Mouse (Mus musculus): ENCODE data around the gene Hspa1l. TPM values are rescaled to one million over a fixed set of nuclear protein-coding genes. Genes with fewer than 3 reads are reported as not detected.

Gene Hspa1l
- under 1 TPM; 0.10 to 0.73 TPM for polyA plus RNA-seq (2017; shearing (Covaris generic))

DNA sequence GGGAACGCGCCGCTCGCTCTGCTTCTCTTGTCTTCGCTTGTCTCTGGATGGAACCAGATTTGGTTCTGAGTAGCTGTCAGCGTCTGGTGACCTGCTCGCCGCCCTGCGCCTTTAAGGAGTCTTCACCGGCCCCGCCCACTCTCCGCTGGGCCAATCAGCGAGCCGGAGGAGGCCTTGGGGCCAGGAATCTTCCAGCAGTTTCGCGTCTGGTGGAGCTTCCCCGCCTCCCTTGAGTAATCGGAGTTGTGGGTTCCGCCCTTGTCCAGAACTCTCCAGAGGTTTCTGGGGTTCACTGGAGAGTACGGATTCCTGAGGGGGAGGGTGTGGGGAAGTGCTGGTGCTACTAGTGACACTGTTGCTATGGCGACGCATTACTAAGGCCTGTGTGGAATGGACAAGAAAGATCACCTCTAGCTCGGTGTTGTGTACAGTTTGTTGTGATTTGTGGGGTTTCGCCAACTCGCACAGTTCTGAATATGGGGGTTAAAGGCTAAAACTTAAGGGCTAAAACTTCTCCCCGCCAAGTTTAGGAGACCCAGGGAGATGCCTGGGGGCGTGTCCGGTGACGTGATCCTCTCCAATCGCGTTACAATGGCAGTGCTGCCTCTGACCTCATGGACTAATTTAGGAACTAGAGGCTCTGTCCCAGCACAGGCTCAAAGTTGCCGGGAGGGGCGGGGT is at the start of gene Hspa1l, which contains the start of gene Hspa1a:
Gene Hspa1l, plus strand, starts transcription at position 635 of the 681 bp plus-strand sequence.
Gene Hspa1a, minus strand, starts transcription at position 88 of the 681 bp plus-strand sequence.

GRCm38 (mm10) chr17:34931061-34931734 is 41.3 kb upstream of the Hspa1l start, which contains the start of gene Neu1:
Gene Neu1 (plus strand): TSS chr17:34931253.

DNA sequence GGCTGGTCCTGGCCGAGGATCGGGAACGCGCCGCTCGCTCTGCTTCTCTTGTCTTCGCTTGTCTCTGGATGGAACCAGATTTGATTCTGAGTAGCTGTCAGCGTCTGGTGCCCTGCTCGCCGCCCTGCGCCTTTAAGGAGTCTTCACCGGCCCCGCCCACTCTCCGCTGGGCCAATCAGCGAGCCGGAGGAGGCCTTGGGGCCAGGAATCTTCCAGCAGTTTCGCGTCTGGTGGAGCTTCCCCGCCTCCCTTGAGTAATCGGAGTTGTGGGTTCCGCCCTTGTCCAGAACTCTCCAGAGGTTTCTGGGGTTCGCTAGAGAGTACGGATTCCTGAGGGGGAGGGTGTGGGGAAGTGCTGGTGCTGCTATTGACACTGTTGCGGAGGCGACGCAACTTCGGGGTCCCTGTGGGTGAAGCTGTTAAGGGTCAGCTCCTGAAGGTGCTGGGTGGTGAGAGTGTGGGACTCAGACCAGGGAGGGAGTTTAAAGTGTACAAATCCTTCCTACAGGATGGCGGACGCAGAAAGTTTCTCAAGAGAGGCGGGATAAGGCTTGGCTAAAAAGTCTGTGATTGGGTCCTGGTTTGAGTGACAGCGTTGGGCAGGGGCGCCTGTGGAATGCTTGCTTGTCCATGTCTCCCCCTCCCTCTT is 13.2 kb upstream of the Hspa1l start, which contains the start of gene Hspa1b:
Gene Hspa1b, minus strand, starts transcription at position 109 of the 649 bp plus-strand sequence.

DNA sequence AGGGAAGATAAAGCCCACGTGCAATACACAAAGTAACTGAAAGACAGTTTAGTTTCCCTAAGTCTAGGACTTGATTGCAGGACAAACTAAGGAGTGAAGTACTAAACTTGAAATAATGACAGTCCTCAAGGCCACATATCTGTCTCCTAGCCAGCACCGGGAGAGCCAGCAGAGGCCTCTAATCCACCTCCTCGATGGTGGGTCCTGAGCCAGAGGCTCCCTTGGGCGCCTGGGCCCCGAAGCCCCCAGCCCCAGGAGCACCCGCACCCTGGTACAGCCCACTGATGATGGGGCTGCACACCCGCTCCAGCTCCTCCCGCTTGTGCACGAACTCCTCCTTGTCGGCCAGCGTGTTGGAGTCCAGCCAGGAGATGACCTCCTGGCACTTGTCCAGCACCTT is 2.7 kb upstream of the Hspa1l start, which contains the start of gene Gm20481:
Gene Gm20481, plus strand, starts transcription at position 91 of the 400 bp plus-strand sequence.

GRCm38 (mm10) chr17:34981690-34982180 is 9.2 kb downstream of the Hspa1l start, which contains the start of gene Lsm2:
Gene Lsm2 (plus strand): TSS chr17:34981862.

DNA sequence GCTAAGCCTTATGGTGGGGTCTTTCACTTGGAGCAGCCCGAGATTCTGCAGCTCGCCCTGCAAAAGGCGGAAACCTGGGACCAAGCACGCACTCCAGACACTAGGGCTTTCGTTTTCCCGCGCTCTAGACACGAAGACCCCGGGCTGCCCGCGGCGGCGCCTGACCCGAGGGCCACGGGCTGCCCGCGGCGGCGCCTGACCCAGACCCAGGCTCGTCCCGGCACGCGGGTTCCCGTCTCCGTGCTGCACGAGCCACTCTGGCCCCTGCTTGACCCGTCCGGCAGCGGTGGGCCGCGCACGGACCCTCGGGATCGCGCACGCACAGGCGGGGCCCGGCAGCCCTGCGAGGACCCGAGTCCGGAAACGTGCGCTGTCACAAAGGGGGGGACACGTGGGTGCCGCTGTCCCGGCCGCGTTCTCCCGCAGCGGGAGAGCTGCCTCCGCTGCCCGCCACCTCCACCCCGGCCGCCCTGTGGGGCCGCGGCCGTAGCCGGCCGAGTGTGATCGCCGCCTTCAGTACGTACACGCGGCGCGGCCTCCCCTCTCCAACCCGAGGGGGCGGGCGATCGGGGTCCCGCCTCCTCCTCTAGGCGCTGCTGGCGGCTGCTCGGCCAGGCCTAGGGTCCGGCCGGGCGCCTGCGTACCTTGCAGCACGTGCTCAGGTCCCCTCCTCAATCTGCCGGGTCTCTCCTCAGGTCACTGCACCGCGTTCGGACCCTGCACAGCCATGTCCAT is 28.4 kb downstream of the Hspa1l start, which contains the start of gene Vars:
Gene Vars, plus strand, starts transcription at position 271 of the 735 bp plus-strand sequence.

GRCm38 (mm10) chr17:35016376-35016775 is 43.9 kb downstream of the Hspa1l start, which contains the start of gene Vwa7:
Gene Vwa7 (plus strand): TSS chr17:35016579.

DNA sequence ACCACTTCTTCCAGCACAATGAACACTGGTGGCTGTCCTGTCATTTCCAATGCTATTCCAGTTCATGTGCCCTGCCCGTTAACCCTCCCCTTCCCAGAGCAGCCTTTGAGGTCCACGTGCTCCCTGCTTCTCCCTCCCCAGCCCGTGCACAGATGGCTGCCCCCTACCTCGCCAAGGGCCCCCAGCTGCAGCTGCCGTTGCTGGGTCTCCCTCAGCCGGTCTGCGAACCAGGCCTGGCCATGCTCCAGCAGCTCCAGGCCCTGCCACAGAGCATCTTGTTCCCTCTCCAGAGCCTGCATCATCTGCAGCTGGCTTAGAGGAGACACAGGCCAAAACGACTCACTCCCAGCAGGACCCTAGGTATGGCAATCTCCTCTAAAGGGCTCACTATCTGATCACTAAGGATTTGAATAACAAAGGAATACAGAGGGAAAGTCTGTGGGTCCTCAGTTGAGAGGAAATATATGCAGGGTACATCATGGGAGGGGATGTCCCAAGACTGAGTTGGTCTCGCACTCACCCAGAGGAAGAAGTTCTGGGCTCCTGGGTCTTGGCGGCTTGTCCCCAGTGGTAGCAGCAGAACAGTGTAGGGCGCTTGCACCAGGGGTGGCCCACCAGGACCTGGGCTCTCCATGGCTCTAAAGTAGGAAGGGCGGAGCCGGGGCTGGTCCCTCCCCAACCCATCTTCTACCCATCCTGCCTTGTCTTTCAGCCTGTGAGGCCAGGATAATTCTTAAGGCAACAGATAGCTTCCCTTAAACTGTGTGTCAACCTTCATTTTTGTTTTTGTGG is 55.0 kb downstream of the Hspa1l start, which contains the start of gene Sapcd1:
Gene Sapcd1, minus strand, starts transcription at position 740 of the 792 bp plus-strand sequence.

Other genes with a start within 250 kb of the Hspa1l start
- gene C4b, start 228.8 kb upstream of the Hspa1l start, polyA plus RNA-seq (2017; shearing (Covaris generic)): 1 to 10 TPM in 1 of 2 experiments, under 1 TPM in 1; 0.16 to 4.8 TPM
- not detected for gene Cyp21a1, start 168.1 kb upstream of the Hspa1l start, polyA plus RNA-seq (2017; shearing (Covaris generic))
- 10 to 100 TPM; 29.4 to 36.0 TPM for gene Stk19, start 135.8 kb upstream of the Hspa1l start, polyA plus RNA-seq (2017; shearing (Covaris generic))
- gene Dxo, start 135.7 kb upstream of the Hspa1l start, polyA plus RNA-seq (2017; shearing (Covaris generic)): 10 to 100 TPM; 63.2 to 66.7 TPM
- gene Skiv2l, start 122.5 kb upstream of the Hspa1l start, polyA plus RNA-seq (2017; shearing (Covaris generic)): 100 to 1,000 TPM; 103 to 142 TPM
- gene Nelfe, start 122.3 kb upstream of the Hspa1l start, polyA plus RNA-seq (2017; shearing (Covaris generic)): 10 to 100 TPM; 48.2 to 64.7 TPM
- gene Cfb, start 110.2 kb upstream of the Hspa1l start, polyA plus RNA-seq (2017; shearing (Covaris generic)): under 1 TPM; 0.40 to 0.65 TPM
- gene Zbtb12, start 93.2 kb upstream of the Hspa1l start, polyA plus RNA-seq (2017; shearing (Covaris generic)): under 1 TPM; 0.27 to 0.39 TPM
- not detected for gene Gm20547, start 90.7 kb upstream of the Hspa1l start, polyA plus RNA-seq (2017; shearing (Covaris generic))
- 1 to 10 TPM; 1.6 to 3.3 TPM for gene C2, start 74.4 kb upstream of the Hspa1l start, polyA plus RNA-seq (2017; shearing (Covaris generic))
- gene Ehmt2, start 74.2 kb upstream of the Hspa1l start, polyA plus RNA-seq (2017; shearing (Covaris generic)): 10 to 100 TPM; 65.4 to 83.5 TPM
- under 1 TPM in 1 of 2 experiments, not detected in 1; 0.21 TPM for gene Slc44a4, start 58.2 kb upstream of the Hspa1l start, polyA plus RNA-seq (2017; shearing (Covaris generic))
- gene Neu1, start 41.5 kb upstream of the Hspa1l start, polyA plus RNA-seq (2017; shearing (Covaris generic)): 10 to 100 TPM; 78.7 to 95.7 TPM
- gene Hspa1b, start 13.5 kb upstream of the Hspa1l start, polyA plus RNA-seq (2017; shearing (Covaris generic)): 100 to 1,000 TPM; 378 to 903 TPM
- gene Gm20481, start 2.8 kb upstream of the Hspa1l start, polyA plus RNA-seq (2017; shearing (Covaris generic)): 10 to 100 TPM; 13.3 to 18.6 TPM
- 100 to 1,000 TPM in 1 of 2 experiments, 10 to 100 TPM in 1; 84.0 to 191 TPM for gene Hspa1a, start 547 bp upstream of the Hspa1l start, polyA plus RNA-seq (2017; shearing (Covaris generic))
- gene Lsm2, start 9.2 kb downstream of the Hspa1l start, polyA plus RNA-seq (2017; shearing (Covaris generic)): 100 to 1,000 TPM in 1 of 2 experiments, 10 to 100 TPM in 1; 80.1 to 110 TPM
- 100 to 1,000 TPM; 201 to 211 TPM for gene Vars, start 28.3 kb downstream of the Hspa1l start, polyA plus RNA-seq (2017; shearing (Covaris generic))
- under 1 TPM; 0.07 to 0.34 TPM for gene Vwa7, start 43.9 kb downstream of the Hspa1l start, polyA plus RNA-seq (2017; shearing (Covaris generic))
- gene Sapcd1, start 55.3 kb downstream of the Hspa1l start, polyA plus RNA-seq (2017; shearing (Covaris generic)): 1 to 10 TPM; 1.5 to 2.5 TPM
- gene Msh5, start 74.0 kb downstream of the Hspa1l start, polyA plus RNA-seq (2017; shearing (Covaris generic)): 1 to 10 TPM; 2.9 to 3.2 TPM
- gene Clic1, start 77.3 kb downstream of the Hspa1l start, polyA plus RNA-seq (2017; shearing (Covaris generic)): 100 to 1,000 TPM; 533 to 549 TPM
- 1 to 10 TPM in 1 of 2 experiments, under 1 TPM in 1; 0.98 to 2.2 TPM for gene Ddah2, start 86.3 kb downstream of the Hspa1l start, polyA plus RNA-seq (2017; shearing (Covaris generic))
- 1 to 10 TPM in 1 of 2 experiments, not detected in 1; 2.0 TPM for gene Ly6g6c, start 92.7 kb downstream of the Hspa1l start, polyA plus RNA-seq (2017; shearing (Covaris generic))
- gene Mpig6b, start 93.5 kb downstream of the Hspa1l start, polyA plus RNA-seq (2017; shearing (Covaris generic)): under 1 TPM; 0.11 to 0.16 TPM
- gene Ly6g6e, start 104.2 kb downstream of the Hspa1l start, polyA plus RNA-seq (2017; shearing (Covaris generic)): not detected
- under 1 TPM in 1 of 2 experiments, not detected in 1; 0.60 TPM for gene Ly6g6d, start 105.4 kb downstream of the Hspa1l start, polyA plus RNA-seq (2017; shearing (Covaris generic))
- not detected for gene Ly6g6f, start 112.9 kb downstream of the Hspa1l start, polyA plus RNA-seq (2017; shearing (Covaris generic))
- 10 to 100 TPM; 73.9 to 82.7 TPM for gene Abhd16a, start 116.6 kb downstream of the Hspa1l start, polyA plus RNA-seq (2017; shearing (Covaris generic))
- gene Ly6g5c, start 135.6 kb downstream of the Hspa1l start, polyA plus RNA-seq (2017; shearing (Covaris generic)): not detected
- gene Ly6g5b, start 142.7 kb downstream of the Hspa1l start, polyA plus RNA-seq (2017; shearing (Covaris generic)): 1 to 10 TPM in 1 of 2 experiments, under 1 TPM in 1; 0.90 to 3.6 TPM
- 10 to 100 TPM; 54.2 to 60.6 TPM for gene Gpank1, start 148.8 kb downstream of the Hspa1l start, polyA plus RNA-seq (2017; shearing (Covaris generic))
- 100 to 1,000 TPM; 238 to 275 TPM for gene Csnk2b, start 149.3 kb downstream of the Hspa1l start, polyA plus RNA-seq (2017; shearing (Covaris generic))
- 1 to 10 TPM; 1.9 to 3.0 TPM for gene D17H6S53E, start 153.7 kb downstream of the Hspa1l start, polyA plus RNA-seq (2017; shearing (Covaris generic))
- 1 to 10 TPM in 1 of 2 experiments, not detected in 1; 2.6 TPM for gene Apom, start 159.3 kb downstream of the Hspa1l start, polyA plus RNA-seq (2017; shearing (Covaris generic))
- gene Bag6, start 162.5 kb downstream of the Hspa1l start, polyA plus RNA-seq (2017; shearing (Covaris generic)): 10 to 100 TPM; 50.0 to 63.9 TPM
- 10 to 100 TPM; 24.6 to 25.6 TPM for gene Prrc2a, start 192.2 kb downstream of the Hspa1l start, polyA plus RNA-seq (2017; shearing (Covaris generic))
- 1 to 10 TPM; 1.9 to 8.1 TPM for gene Aif1, start 203.4 kb downstream of the Hspa1l start, polyA plus RNA-seq (2017; shearing (Covaris generic))
- 1 to 10 TPM; 5.7 to 8.4 TPM for gene Lst1, start 215.7 kb downstream of the Hspa1l start, polyA plus RNA-seq (2017; shearing (Covaris generic))
- gene Ltb, start 221.7 kb downstream of the Hspa1l start, polyA plus RNA-seq (2017; shearing (Covaris generic)): 1,000 to 10,000 TPM; 1,692 to 1,979 TPM
- gene Tnf, start 229.3 kb downstream of the Hspa1l start, polyA plus RNA-seq (2017; shearing (Covaris generic)): 10 to 100 TPM; 34.2 to 54.8 TPM
- 100 to 1,000 TPM in 1 of 2 experiments, 10 to 100 TPM in 1; 56.6 to 152 TPM for gene Lta, start 232.6 kb downstream of the Hspa1l start, polyA plus RNA-seq (2017; shearing (Covaris generic))
- gene Gm16181, start 248.1 kb downstream of the Hspa1l start, polyA plus RNA-seq (2017; shearing (Covaris generic)): not detected

All from inflammation-experienced regulatory T-cells (primary cell).